8 mouse cellular contexts compared by ENCODE assay signal in genomic region chr1:75399755-75400492, GRCm38 (mm10). TPM values are rescaled to one million over a fixed set of nuclear protein-coding genes. Genes with fewer than 3 reads are reported as not detected.
DNase-seq lines count a peak whose midpoint lies in the region; ATAC-seq and TF ChIP-seq lines count a peak whose summit lies in the region.

No protein-coding gene starts in this region.

- peak; percentile 29 for DNase-seq in kidney, adult 2 months
- no peak for DNase-seq in kidney, adult 9 months
- peak; percentile 71 to 83 for DNase-seq in cerebellum, postnatal 10 days
- DNase-seq in gastrocnemius, adult 8-10 months (ENCODE audit: low spot score in 2 of 2), result peak; percentile 72 to 88
- DNase-seq in hindbrain, embryonic 14.5 days (ENCODE audit: low spot score), result no peak
- DNase-seq in liver, embryonic 13.5 days, result no peak
- DNase-seq in left cerebral cortex, postnatal 14 days (ENCODE audit: low spot score in 2 of 2), result no peak

- H3K36me3 ChIP-seq in kidney, adult 2 months (ENCODE audit: control insufficient read depth, insufficient read depth, low read length), result no peaks in the 10 kb centered on the region
- peaks cover 34% of the 10 kb centered on the region for H3K36me3 ChIP-seq in hindbrain, embryonic 14.5 days (replicated peaks; ENCODE audit: control insufficient read depth, insufficient read depth)
- H3K36me3 ChIP-seq in liver, embryonic 13.5 days, result no peaks in the 10 kb centered on the region
- peaks cover 10% of the 10 kb centered on the region; the same call in 1 of the 2 replicates for H3K36me3 ChIP-seq in neural tube, embryonic 14.5 days (ENCODE audit: control insufficient read depth, insufficient read depth, low read length)

- peak overlapping the region; percentile 21; the same call in 1 of the 2 replicates for H3K9ac ChIP-seq in hindbrain, embryonic 14.5 days
- no peak overlapping the region for H3K9ac ChIP-seq in liver, embryonic 13.5 days
- peak overlapping the region; percentile 37; the same call in 1 of the 2 replicates for H3K9ac ChIP-seq in neural tube, embryonic 14.5 days (replicated peaks; ENCODE audit: low read depth, low read length)

- peak overlapping the region; percentile 15; the same call in 1 of the 2 replicates for H3K4me3 ChIP-seq in kidney, adult 2 months (ENCODE audit: insufficient read depth, low read depth, low read length)
- H3K4me3 ChIP-seq in hindbrain, embryonic 14.5 days (replicated peaks; ENCODE audit: low read length), result no peak overlapping the region
- peak overlapping the region; percentile 21 for H3K4me3 ChIP-seq in liver, embryonic 13.5 days (replicated peaks)
- H3K4me3 ChIP-seq in neural tube, embryonic 14.5 days (ENCODE audit: low read depth, low read length), result peak overlapping the region; percentile 10; the same call in 1 of the 2 replicates

- H3K27ac ChIP-seq in kidney, adult 2 months (ENCODE audit: insufficient read depth, low read depth, low read length), result peak overlapping the region; percentile 9; the same call in 1 of the 2 replicates
- H3K27ac ChIP-seq in hindbrain, embryonic 14.5 days, result peak overlapping the region; percentile 49; the same call in 1 of the 2 replicates
- H3K27ac ChIP-seq in liver, embryonic 13.5 days, result peak overlapping the region; percentile 34; the same call in 1 of the 2 replicates
- H3K27ac ChIP-seq in neural tube, embryonic 14.5 days (ENCODE audit: low read depth, low read length), result peak overlapping the region; percentile 55

- TF ChIP-seq POLR2A in kidney, adult 2 months (IDR thresholded peaks at IDR 0.05; ENCODE audit: low read depth, low read length), result no peak

- intact Hi-C loops in left cerebral cortex, postnatal 14 days (cut with DNase I), result loop anchor here (10.0 kb wide), 1 partner anchor 55 kb away; no protein-coding TSS in a partner anchor

- H3K9me3 ChIP-seq in hindbrain, embryonic 14.5 days (ENCODE audit: control insufficient read depth, low read length), result no peaks in the 10 kb centered on the region
- H3K9me3 ChIP-seq in liver, embryonic 13.5 days (replicated peaks), result no peaks in the 10 kb centered on the region
- H3K9me3 ChIP-seq in neural tube, embryonic 14.5 days (ENCODE audit: control insufficient read depth, low read length), result no peaks in the 10 kb centered on the region

- TF ChIP-seq CTCF in kidney, adult 2 months (conservative IDR thresholded peaks at IDR 0.05; ENCODE audit: insufficient read depth, insufficient read length, low read depth, low read length), result no peak

- no peaks in the 10 kb centered on the region for H3K27me3 ChIP-seq in kidney, adult 2 months (replicated peaks; ENCODE audit: control insufficient read depth, insufficient read depth, low read length)
- H3K27me3 ChIP-seq in hindbrain, embryonic 14.5 days (ENCODE audit: control insufficient read depth, insufficient read depth, low read length), result no peaks in the 10 kb centered on the region
- H3K27me3 ChIP-seq in liver, embryonic 13.5 days, result no peaks in the 10 kb centered on the region
- no peaks in the 10 kb centered on the region for H3K27me3 ChIP-seq in neural tube, embryonic 14.5 days (ENCODE audit: control insufficient read depth, insufficient read depth, low read length)

- 0 out of 2 replicates have a peak, but pooled peaks cover 4% of the 10 kb centered on the region for H3K4me1 ChIP-seq in kidney, adult 2 months (ENCODE audit: control insufficient read depth, insufficient read depth, low read length)
- H3K4me1 ChIP-seq in hindbrain, embryonic 14.5 days (replicated peaks; ENCODE audit: control insufficient read depth, insufficient read depth, low read length), result peaks cover 20% of the 10 kb centered on the region
- H3K4me1 ChIP-seq in liver, embryonic 13.5 days (replicated peaks), result peaks cover 19% of the 10 kb centered on the region
- peaks cover 22% of the 10 kb centered on the region for H3K4me1 ChIP-seq in neural tube, embryonic 14.5 days (ENCODE audit: control insufficient read depth, insufficient read depth, low read length)

- WGBS in kidney, adult 2 months, result 31% methylated on average over 15 of the region's 15 CpGs
- WGBS in hindbrain, embryonic 14.5 days, result 9% methylated on average over 15 of the region's 15 CpGs
- 9% methylated on average over 14 of the region's 15 CpGs for WGBS in liver, embryonic 13.5 days (ENCODE audit: insufficient replicate concordance)
- WGBS in neural tube, embryonic 14.5 days, result 10% methylated on average over 14 of the region's 15 CpGs

- ATAC-seq in hindbrain, embryonic 14.5 days (ENCODE audit: low FRiP score), result peak; percentile 76
- peak; percentile 62 for ATAC-seq in liver, embryonic 13.5 days (ENCODE audit: low read depth)
- ATAC-seq in neural tube, embryonic 14.5 days (ENCODE audit: low read depth), result peak; percentile 75

- H3K4me2 ChIP-seq in hindbrain, embryonic 14.5 days (replicated peaks), result peak overlapping the region; percentile 32
- peak overlapping the region; percentile 42 for H3K4me2 ChIP-seq in liver, embryonic 13.5 days
- peak overlapping the region; percentile 35; the same call in 1 of the 2 replicates for H3K4me2 ChIP-seq in neural tube, embryonic 14.5 days (ENCODE audit: low read depth, low read length)

RNA-seq across cellular contexts. Expression of gene Speg, which starts 24.8 kb away (rescaled TPM):
- polyA plus RNA-seq in kidney, adult 2 months (2012; rRNA removed), result 34.6 and 43.9 TPM in 2 replicates
- total RNA-seq in gastrocnemius, adult 8-10 months (2022), result 100 to 1,000 TPM; 283 to 320 (median 317) TPM
- polyA plus RNA-seq in hindbrain, embryonic 14.5 days (2014; fragmentation: Nextera tagmentation; extraction: Ambion mirVana), result 18.0 and 22.9 TPM in 2 replicates
- polyA plus RNA-seq in liver, embryonic 13.5 days (2015; fragmentation: Nextera tagmentation; extraction: Ambion mirVana), result 10.3 and 10.7 TPM in 2 replicates
- 19.5 and 20.8 TPM in 2 replicates for polyA plus RNA-seq in neural tube, embryonic 14.5 days (2014; fragmentation: Nextera tagmentation; extraction: Ambion mirVana)
- 100 to 1,000 TPM; 199 to 210 TPM for total RNA-seq in left cerebral cortex, postnatal 14 days (2021)

RNA-seq across cellular contexts. Expression of gene Gmppa, which starts 35.8 kb away (rescaled TPM):
- 82.4 and 95.0 TPM in 2 replicates for polyA plus RNA-seq in kidney, adult 2 months (2012; rRNA removed)
- total RNA-seq in gastrocnemius, adult 8-10 months (2022), result 10 to 100 TPM; 41.1 to 50.3 (median 42.8) TPM
- 53.1 and 65.0 TPM in 2 replicates for polyA plus RNA-seq in hindbrain, embryonic 14.5 days (2014; fragmentation: Nextera tagmentation; extraction: Ambion mirVana)
- 37.1 and 41.7 TPM in 2 replicates for polyA plus RNA-seq in liver, embryonic 13.5 days (2015; fragmentation: Nextera tagmentation; extraction: Ambion mirVana)
- polyA plus RNA-seq in neural tube, embryonic 14.5 days (2014; fragmentation: Nextera tagmentation; extraction: Ambion mirVana), result 58.6 and 64.5 TPM in 2 replicates
- 10 to 100 TPM; 54.2 to 61.2 TPM for total RNA-seq in left cerebral cortex, postnatal 14 days (2021)

RNA-seq across cellular contexts. Expression of gene Des, which starts 39.8 kb away (rescaled TPM):
- 17.0 and 32.1 TPM in 2 replicates for polyA plus RNA-seq in kidney, adult 2 months (2012; rRNA removed)
- 1,000 to 10,000 TPM; 2,187 to 2,605 (median 2,481) TPM for total RNA-seq in gastrocnemius, adult 8-10 months (2022)
- polyA plus RNA-seq in hindbrain, embryonic 14.5 days (2014; fragmentation: Nextera tagmentation; extraction: Ambion mirVana), result 1.0 and 1.7 TPM in 2 replicates
- polyA plus RNA-seq in liver, embryonic 13.5 days (2015; fragmentation: Nextera tagmentation; extraction: Ambion mirVana), result 5.0 and 5.1 TPM in 2 replicates
- polyA plus RNA-seq in neural tube, embryonic 14.5 days (2014; fragmentation: Nextera tagmentation; extraction: Ambion mirVana), result 1.1 TPM in 2 replicates
- 1 to 10 TPM; 1.5 to 2.6 TPM for total RNA-seq in left cerebral cortex, postnatal 14 days (2021)

RNA-seq across cellular contexts. Expression of gene Asic4, which starts 50.3 kb away (rescaled TPM):
- 0.05 and 0.08 TPM in 2 replicates for polyA plus RNA-seq in kidney, adult 2 months (2012; rRNA removed)
- not detected for total RNA-seq in gastrocnemius, adult 8-10 months (2022)
- 4.9 and 5.0 TPM in 2 replicates for polyA plus RNA-seq in hindbrain, embryonic 14.5 days (2014; fragmentation: Nextera tagmentation; extraction: Ambion mirVana)
- polyA plus RNA-seq in liver, embryonic 13.5 days (2015; fragmentation: Nextera tagmentation; extraction: Ambion mirVana), result 0.14 and 0.25 TPM in 2 replicates
- polyA plus RNA-seq in neural tube, embryonic 14.5 days (2014; fragmentation: Nextera tagmentation; extraction: Ambion mirVana), result 4.7 and 6.9 TPM in 2 replicates
- 10 to 100 TPM; 14.9 to 17.7 TPM for total RNA-seq in left cerebral cortex, postnatal 14 days (2021)

Comparison
In these comparisons a context has a peak if more than half of its experiments do, and no peak if none do; other contexts are left out.
1. DNase-seq: peak in kidney, adult 2 months (single experiment), cerebellum, postnatal 10 days (2 of 2) and gastrocnemius, adult 8-10 months (2 of 2); none in kidney, adult 9 months (single experiment), hindbrain, embryonic 14.5 days (single experiment), liver, embryonic 13.5 days (single experiment) and left cerebral cortex, postnatal 14 days (0 of 2).
2. Peak in every context shown above with its lines, with median percentiles within 50 percentile points of each other: H3K27ac ChIP-seq, ATAC-seq and H3K4me2 ChIP-seq.